Mouse (Mus musculus) layer of hippocampus, adult 2 months (tissue): ENCODE results near the gene Cdc25a. TPM values are rescaled to one million over a fixed set of nuclear protein-coding genes. Genes with fewer than 3 reads are reported as not detected.

Source experiments
- DNase-seq, 2 experiments: peaks; one replicate each; pipeline ENCODE4 v3.0.0; 2022; ENCODE audit warnings: low spot score in 2 of 2
- H3K27ac ChIP-seq: fragments of 200-600 bp; 2 replicates; pipeline ENCODE4 v1.8.1; 2022
- H3K4me3 ChIP-seq: fragments of 200-600 bp; 2 replicates; pipeline ENCODE4 v1.8.1; 2022; ENCODE audit warnings: mild to moderate bottlenecking
- CTCF ChIP-seq: fragments of 200-600 bp; conservative IDR thresholded peaks from 2 replicates; pipeline ENCODE4 v1.8.1; 2022; ENCODE audit warnings: antibody characterized with exemption, mild to moderate bottlenecking, moderate library complexity
- long read RNA-seq, 2 experiments: library from polyadenylated mRNA; stranded (forward); transcript quantifications; one replicate each; pipeline ENCODE4 v2.0.0; 2021; ENCODE audit warnings: borderline mapping rate in 2 of 2
- total RNA-seq, 2 experiments: library from RNA; stranded (reverse); gene quantifications; 2 replicates each; pipeline ENCODE4 v1.2.3; 2021

Cdc25a gene
- 1 to 10 TPM; 4.7 TPM for total RNA-seq
- long read RNA-seq, experiment 1, partial matches to known transcripts = 0 of 7 reads
- long read RNA-seq, experiment 1, other reads (novel, unspliced or antisense) = 3 of 7 reads
- long read RNA-seq, experiment 2, partial matches to known transcripts = 0 of 4 reads
- long read RNA-seq, experiment 2, other reads (novel, unspliced or antisense) = 0 of 4 reads

DNA sequence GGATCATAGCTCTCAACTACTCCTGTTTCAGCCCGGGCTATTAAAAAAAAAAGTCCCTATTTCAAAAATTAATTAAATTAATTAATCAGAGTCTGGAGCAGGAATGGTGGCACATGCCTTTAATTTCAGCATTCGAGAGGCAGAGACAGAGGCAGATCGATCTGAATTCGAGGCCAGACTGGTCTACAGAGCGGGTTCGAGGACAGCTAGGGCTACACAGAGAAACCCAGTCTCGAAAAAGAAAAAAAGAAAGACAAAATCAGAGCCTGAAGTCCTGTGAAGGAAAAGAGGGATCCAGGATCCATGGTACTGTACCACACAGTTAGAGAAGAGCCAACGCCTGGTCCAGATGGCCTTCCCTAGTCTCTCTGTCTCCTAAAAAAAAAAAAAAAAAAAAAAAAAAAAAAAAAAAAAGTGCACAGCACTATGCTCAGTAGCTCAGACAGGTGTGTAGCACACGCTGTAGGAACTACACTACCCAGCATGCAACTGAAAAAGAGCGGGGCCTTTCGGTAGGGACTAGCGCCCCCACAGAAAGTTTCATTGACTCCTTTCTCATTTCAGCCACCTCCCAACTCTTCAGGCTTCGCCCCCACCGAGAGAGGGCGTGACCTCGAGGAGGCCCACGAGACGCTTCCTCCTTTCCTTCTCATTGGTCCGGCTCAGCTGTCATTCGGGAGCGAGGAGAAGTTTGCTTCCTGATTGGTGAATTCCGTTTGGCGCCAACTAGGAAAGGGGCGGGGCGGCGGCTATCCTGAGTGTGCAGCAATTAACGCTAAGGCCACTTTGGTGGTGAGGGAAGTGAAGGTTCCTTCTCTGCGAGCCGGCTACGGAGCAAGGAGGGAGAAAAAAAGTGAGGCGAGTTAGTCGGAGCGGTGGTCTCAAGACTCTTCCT, at the start of gene Cdc25a:
Gene Cdc25a, plus strand, starts transcription at position 783 of the 895 bp plus-strand sequence.
- Histone ChIP-seq H3K4me3 (peak within 1 kb of the TSS; percentile 90), H3K27ac (peak within 1 kb of the TSS; percentile 78)
- TF ChIP-seq CTCF = peak; percentile 69
- DNase-seq = peak; percentile 94 to 97

GRCm38 (mm10) chr9:109825739-109826138, 49.6 kb upstream of the Cdc25a start:
- no peak for TF ChIP-seq CTCF
- Histone ChIP-seq H3K4me3 (no peak overlapping the region), H3K27ac (no peak overlapping the region)
- DNase-seq = no peak

DNA sequence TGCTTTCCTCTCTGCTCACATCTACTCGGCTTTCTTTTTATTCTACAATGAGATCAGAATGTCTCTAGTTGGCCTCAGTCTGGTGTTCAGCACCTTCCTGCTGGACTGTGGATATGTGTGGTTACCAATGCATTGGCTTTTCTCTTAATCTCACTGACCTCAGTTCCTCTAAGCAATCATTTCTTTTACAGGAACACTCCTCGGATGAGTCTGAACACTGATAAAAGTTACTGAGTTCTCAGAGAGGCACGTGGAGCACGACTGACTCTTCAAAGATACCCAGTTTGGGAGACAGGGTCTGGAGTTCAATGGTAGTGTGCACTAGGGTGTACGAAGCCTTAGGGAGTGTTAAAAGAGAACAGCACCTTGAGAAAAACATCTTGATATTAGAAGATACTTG, 49.2 kb upstream of the Cdc25a start:
- DNase-seq = no peak
- Histone ChIP-seq H3K4me3 (no peak overlapping the region), H3K27ac (no peak overlapping the region)
- TF ChIP-seq CTCF = no peak

DNA sequence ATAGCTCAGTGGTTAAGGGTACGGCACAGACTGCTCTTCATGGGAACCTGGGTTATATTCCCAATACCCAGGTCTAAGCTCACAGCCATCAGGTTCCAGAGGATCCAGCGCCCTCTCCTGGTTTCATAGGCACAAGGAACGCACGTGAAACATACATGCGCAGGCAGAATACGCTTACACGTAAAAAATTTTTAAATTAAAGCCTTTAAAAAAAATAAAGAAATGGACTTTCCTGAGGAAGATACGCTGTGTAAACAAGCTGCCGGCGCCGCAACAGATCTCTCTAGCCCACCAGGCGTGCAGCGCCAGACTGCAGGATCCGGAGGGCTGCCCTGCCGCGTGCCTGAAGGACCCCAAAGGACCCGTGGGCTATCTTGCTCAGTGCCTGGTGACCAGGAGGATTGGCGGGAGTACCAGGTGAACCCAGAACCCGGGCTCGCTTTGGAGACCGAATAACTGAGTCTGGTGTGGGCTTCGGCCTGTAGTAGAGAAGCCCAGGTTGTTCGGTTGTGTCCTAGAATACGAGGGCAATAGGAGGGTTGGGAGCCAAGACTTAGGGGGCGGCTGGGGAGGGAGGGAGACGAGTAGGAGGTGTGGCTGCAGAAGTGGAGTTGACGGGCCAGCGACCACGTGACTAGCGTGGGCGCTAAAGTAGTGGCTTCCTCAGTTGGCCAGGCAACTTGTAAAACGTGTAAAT, 42.8 kb upstream of the Cdc25a start, which contains the start of gene Nme6:
Gene Nme6, plus strand, starts transcription at position 359 of the 697 bp plus-strand sequence.
- Histone ChIP-seq H3K4me3 (peak within 1 kb of the TSS; percentile 77), H3K27ac (peak within 1 kb of the TSS; percentile 93)
- peak; percentile 73 to 83 for DNase-seq
- peak; percentile 94 for TF ChIP-seq CTCF

DNA sequence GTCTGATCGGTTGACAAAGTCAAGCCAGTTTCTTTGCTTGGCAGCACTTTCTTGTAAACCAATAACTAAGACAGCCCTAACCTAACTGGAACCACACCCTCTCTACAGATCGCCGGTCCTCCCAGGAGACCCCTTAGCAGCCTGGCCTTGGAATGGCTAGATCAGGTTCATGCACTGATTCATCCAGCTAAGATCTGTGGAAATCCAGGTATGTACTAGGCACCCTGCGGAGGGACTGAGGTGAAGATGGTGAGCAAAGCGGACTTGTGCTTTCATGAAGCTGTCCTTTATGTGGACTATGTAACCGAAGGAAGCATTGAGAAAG, 42.3 kb upstream of the Cdc25a start:
- Histone ChIP-seq H3K27ac (peak overlapping the region; percentile 93), H3K4me3 (peak overlapping the region; percentile 77)
- TF ChIP-seq CTCF = no peak
- DNase-seq = no peak

DNA sequence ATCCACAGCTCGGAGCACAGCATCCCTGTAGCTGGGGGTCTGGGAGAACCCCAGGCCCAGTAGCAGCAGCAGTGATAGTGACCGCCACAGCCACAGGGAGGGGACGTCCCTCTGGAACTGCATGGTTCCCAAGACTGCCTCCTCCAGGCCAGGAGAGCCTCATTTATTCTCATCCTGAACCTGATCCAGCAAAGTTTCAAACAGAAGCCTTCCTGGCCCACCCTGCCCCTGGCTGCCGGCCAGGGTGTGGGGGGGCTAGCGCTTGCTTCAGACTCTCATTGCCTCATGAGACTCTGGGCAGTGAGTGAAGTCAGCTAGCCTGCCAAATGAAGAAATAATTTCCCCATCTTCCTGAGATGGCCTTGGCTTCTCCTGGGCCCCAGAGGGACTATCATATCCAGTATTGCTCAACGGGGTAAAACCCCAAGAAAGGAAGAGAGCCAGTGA, 26.0 kb upstream of the Cdc25a start, which contains the start of gene Camp:
Gene Camp, minus strand, starts transcription at position 306 of the 447 bp plus-strand sequence.
- Histone ChIP-seq H3K4me3 (no peak within 1 kb of the TSS), H3K27ac (no peak within 1 kb of the TSS)
- TF ChIP-seq CTCF = no peak
- DNase-seq = no peak

GRCm38 (mm10) chr9:109850099-109850498, 25.3 kb upstream of the Cdc25a start:
- no peak overlapping the region for H3K4me3 ChIP-seq
- no peak for TF ChIP-seq CTCF
- H3K27ac ChIP-seq = no peak overlapping the region
- no peak for DNase-seq

GRCm38 (mm10) chr9:109854341-109854740, 21.0 kb upstream of the Cdc25a start:
- no peak for DNase-seq
- Histone ChIP-seq H3K27ac (no peak overlapping the region), H3K4me3 (no peak overlapping the region)
- no peak for TF ChIP-seq CTCF

GRCm38 (mm10) chr9:109855947-109856346, 19.4 kb upstream of the Cdc25a start:
- H3K4me3 ChIP-seq = no peak overlapping the region
- no peak for DNase-seq
- no peak for TF ChIP-seq CTCF
- H3K27ac ChIP-seq = no peak overlapping the region

- peak overlapping the region; percentile 35 for H3K4me3 ChIP-seq
- H3K27ac ChIP-seq = no peak overlapping the region
- peak; percentile 50 to 81 for DNase-seq
- peak; percentile 97 for TF ChIP-seq CTCF
These were observed 12.9 kb upstream of the Cdc25a start for GRCm38 (mm10) chr9:109862397-109863044.

GRCm38 (mm10) chr9:109863085-109863484, 12.3 kb upstream of the Cdc25a start:
- no peak for TF ChIP-seq CTCF
- H3K27ac ChIP-seq = no peak overlapping the region
- H3K4me3 ChIP-seq = no peak overlapping the region
- no peak for DNase-seq

DNA sequence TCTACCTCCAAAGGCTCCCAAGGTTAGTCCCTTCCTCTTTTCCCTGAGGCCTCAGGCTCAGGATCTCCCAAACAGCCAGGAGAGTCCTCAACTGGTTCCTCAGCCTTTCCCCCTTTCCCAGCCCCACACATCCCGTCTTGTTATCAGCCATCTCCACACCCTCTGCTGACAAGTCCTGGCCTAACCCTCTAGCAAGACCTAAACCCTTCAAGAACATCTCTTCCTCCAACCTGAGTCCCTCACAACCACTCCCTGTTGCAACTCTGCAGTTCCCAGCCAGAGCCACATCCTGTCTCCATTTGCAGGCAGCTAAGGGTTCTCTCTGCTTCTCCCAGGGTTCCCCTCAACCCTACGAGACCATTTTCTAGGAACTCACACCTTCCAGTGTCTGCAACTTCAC, 9.2 kb upstream of the Cdc25a start:
- Histone ChIP-seq H3K27ac (no peak overlapping the region), H3K4me3 (no peak overlapping the region)
- no peak for TF ChIP-seq CTCF
- no peak for DNase-seq
